Mouse (Mus musculus) layer of hippocampus, postnatal 10 days (tissue): ENCODE measurements around the gene Slc25a29. TPM values are rescaled to one million over a fixed set of nuclear protein-coding genes. Genes with fewer than 3 reads are reported as not detected.
"Not testable (repeated sequence)": the region's sequence is repeated elsewhere in the genome, so short reads cannot be mapped to it uniquely, and the experiment has no call there.

Experiments used
- DNase-seq, 2 experiments: peaks; one replicate each; pipeline ENCODE4 v3.0.0; 2021; ENCODE audit warnings: low spot score in 2 of 2
- long read RNA-seq: library from polyadenylated mRNA; stranded (forward); transcript quantifications from one replicate; pipeline ENCODE4 v2.0.0, GENCODE M21; 2023
- total RNA-seq, 2 experiments: library from RNA; stranded (reverse); gene quantifications; 2 replicates each; pipeline ENCODE4 v1.2.3; 2021

Slc25a29 gene
- 10 to 100 TPM; 15.3 to 16.4 TPM for total RNA-seq
- long read RNA-seq, transcript Slc25a29-201 (4 exons, 1,976 nt): major isoform, 28 of 36 reads
- long read RNA-seq, partial matches to known transcripts: 0 of 36 reads
- long read RNA-seq, other reads (novel, unspliced or antisense): 7 of 36 reads

DNA sequence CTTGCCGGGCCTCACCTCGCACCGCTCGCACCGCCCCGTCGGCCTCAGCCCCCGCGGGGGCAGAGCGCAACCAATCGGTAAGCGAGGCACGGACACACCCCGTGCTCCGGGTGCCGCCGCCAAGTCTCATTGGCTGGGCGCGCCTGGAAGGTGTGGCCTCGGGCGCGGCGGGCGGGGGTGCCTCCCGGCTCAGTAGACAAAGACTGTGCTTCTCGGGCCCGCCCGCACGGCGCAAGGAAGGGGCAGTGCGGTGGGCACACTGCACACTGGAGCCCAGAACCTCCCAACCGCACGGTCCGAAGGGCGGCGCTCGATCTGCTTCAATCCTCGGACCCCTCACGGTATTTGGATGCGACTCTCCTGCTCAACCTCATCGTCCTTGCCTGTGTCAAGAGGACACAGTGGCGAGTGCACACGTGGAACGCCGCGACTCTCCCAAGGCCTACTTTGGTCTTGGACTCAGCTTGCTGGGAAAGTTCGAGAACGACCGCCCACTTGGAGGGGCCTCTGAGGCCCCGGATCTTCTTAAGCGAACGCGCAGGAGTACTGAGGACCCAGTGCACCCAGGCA lies at the start of gene Slc25a29, which contains the start of gene Slc25a47:
Slc25a29 (minus strand) TSS at position 44 of the 570 bp plus-strand sequence.
Slc25a47 (plus strand) TSS at position 207 of the 570 bp plus-strand sequence.
- DNase-seq: peak; percentile 93 to 98

DNA sequence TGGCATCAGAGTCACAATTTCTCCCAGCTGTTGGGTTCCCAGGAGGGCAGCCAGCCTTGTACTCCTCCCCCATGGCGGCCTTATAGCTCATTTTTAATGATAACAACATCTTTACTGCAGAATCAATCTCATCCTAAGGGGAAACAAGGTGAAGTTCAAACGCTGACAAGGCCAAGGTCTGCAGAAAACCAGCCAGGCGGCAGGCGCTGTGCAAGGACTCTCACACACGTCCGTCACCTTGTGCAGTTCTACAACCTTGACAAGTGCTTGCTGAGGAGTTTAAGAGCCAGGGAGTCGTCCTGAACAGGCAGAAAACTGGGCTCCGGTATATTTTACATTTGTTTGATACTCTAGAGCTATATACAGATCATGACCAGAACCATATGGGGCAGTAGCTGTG lies 47.1 kb upstream of the Slc25a29 start:
- DNase-seq: no peak

DNA sequence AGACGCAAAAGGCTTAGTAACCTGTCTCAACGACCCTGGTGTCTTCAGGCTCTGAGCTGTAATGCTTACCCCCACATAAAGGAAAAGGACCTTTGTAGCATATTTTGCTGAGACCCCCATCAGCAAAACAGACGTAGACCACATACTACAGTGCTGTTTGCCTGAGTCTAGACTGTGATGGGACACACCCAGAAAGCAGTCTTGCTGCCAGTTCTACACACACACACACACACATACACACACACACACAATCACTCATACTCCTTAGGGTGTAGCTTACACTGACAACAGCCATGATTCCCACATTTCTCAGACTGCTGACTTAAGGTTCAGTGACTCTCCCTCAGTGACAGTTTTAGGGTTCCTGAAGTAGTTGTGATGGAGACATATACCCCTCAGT lies 45.5 kb upstream of the Slc25a29 start:
- no peak for DNase-seq

DNA sequence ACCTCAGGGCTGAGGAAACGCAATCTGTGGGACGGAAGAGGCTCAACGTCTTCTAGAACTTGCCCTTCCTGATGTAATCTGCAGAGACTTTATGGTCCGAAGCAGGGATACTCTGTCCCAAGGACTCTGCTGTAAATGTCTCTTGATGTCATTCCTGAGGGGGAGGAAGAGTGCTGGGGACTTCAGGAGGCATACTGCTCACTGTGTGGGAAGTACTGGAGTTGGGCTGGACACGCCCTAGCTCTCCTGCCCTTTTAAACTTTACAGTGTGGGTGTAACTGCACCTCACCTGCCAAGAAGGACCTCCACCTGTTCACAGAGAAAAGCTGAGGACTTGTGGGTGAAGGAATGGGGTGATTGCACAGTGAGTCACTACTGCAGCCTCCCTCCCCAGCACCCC lies 44.9 kb upstream of the Slc25a29 start:
- DNase-seq: no peak

DNA sequence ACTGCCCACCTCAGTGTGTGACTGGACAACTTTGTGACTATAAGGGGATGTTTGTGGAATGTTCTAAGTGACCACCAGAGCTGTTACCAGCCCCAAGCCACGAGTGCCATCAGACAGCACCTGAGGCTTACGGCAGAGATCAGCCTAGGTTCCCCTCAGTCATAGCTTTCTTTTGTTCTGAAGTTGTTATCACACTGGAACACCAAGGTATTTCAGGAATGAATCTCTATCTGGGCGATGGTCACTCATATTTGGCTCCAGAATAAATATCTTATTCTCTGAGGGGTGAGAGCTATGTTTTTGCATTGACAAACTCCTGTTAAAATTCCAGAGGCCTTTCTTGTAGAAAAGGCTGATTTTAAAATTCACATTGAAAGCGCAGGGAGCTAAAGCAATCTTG lies 43.5 kb upstream of the Slc25a29 start:
- no peak for DNase-seq

DNA sequence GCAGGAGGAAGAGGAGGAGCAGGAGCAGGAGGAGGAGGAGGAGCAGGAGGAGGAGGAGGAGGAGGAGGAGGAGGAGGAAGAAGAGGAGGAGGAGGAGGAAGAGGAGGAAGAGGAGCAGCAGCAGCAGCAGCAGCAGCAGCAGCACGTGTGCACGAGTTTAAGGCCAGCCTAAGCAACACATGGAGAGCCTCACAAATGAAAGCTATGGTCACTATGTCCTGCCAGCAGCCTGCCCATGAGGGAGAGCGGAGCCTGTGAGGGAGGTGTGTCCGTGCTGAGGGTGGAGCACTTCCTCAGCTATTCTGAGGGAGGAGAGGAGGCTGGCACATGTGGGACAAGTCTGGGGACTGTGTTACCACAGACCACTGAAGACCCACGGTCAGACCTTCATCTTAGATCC lies 37.4 kb upstream of the Slc25a29 start:
- no peak for DNase-seq

DNA sequence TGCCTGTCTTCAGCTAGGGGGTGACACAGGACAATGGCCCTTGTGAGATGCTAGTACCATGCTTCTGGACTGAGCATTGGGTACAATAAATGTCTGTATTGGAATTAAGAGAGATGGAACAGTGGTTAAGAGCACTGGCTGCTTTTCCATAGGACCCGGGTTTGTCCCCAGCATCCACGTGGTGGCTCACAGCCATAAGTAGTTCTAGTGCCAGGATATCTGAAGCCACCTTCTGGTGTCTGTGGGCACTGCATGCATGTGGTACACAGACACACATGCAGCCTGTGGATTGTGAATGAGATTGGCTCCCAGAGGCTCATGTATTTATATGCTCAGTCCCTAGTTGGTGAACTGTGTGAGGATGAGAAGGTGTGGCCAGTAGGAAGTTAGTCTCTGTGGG lies 33.9 kb upstream of the Slc25a29 start:
- no peak for DNase-seq

DNA sequence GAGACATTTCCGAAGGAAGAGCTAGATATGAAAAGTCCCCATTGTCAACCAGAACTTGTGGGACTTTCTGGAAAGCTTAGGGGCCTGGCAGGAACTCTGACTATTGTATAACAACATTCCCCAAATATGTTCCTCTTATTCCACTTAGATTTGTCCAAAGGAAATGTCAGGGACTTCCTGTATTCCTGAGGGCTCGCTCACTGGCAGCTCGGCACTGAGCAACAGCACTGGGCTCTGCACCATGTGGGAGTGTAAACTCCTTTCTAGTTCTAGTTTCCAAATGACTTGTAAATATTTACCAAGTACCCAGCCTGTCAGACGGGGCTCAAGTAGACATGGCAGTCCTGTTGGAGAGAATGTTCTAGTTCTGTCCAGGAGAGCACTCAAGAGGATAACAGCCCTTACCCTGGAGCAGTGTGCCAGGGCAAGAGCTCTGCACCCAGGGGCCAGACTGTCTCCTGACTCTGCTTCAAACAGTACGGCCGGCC lies 29.4 kb upstream of the Slc25a29 start:
- DNase-seq: no peak

DNA sequence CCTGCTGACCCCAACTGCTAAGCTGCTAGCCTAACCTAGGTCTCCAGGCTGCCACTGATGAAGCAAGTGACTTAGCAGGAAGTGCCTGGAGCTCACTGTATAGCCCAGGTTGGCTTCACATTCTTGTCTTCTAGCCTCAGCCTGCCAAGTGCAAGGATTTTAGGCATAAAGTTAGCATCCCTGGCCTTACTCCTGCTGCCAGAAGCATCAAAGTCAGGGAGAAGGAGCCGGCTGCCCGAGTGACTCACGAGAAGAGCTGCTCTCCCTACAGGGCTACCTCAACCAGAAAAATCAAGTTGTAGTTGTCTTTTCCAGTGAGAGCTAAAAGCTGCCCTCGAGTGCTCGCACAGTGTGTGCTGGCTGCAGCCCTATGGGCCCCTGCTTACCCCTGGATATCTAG lies 22.8 kb upstream of the Slc25a29 start:
- DNase-seq: no peak

DNA sequence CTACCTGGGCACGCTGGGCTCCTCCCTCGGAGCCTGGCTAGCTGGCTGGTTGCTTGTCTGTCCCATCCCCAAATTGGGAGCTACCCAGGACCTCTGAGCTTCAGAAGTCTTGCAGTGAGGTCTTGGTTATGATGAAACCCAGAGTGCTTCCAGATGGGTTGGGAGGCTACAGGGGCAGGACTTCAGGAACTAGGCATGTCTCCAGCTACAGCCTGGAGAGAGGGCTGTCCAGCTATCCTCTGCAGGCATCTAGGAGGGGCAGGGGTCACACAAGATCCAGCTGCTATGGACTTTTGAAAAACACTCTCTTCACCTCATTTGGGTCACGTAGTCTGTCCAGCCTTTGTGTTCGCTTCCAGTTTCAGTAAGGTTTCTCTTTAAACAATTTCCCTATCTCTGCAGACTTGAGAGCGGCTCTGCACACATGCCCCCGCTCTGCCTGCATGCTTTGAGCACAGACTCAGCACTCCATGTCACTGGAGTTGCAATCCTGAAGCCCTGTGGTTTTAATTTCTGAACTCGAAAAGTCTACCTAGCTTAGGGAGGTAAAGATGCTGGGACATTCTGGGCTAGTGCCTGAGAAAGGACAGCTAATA lies 22.0 kb upstream of the Slc25a29 start:
- no peak for DNase-seq

DNA sequence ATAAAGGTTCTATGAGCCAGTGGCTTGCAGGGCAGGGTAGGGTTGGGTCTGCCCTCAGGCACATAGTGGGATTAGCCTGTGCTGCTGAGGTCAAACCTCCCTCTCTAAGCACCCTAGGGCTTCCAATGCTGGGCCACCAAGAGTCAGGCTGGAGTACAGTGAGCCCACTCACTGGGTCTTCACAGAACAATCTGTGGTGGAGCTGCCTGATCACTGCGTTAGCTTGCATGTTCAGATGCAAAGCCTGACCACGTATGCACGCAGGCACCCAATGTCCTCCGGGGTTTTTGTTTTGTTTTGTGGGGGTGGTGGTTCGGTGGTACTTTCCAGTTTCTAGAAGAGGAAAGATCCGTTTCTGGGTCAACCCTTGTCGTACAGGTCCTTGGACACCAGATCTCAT lies 21.4 kb upstream of the Slc25a29 start:
- no peak for DNase-seq

DNA sequence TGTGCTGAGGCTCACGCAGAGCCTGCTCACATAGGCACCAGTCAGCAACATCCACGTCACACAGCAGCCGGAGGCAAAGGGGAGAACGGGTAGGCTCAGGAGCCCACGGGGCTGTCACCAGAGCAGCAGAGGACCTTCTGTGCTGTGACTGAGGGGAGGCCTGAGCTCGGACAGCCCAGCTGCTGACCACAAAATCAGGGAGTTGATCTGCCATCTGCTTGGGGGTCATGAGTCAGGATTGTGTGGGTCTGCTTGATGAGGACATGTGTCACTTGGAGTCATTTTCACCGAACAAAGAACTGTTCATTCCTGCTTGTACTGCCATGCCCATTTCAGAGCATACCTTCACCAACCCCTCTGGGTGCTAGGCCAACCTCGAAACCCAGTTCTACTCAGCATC lies 20.5 kb upstream of the Slc25a29 start:
- DNase-seq: no peak

DNA sequence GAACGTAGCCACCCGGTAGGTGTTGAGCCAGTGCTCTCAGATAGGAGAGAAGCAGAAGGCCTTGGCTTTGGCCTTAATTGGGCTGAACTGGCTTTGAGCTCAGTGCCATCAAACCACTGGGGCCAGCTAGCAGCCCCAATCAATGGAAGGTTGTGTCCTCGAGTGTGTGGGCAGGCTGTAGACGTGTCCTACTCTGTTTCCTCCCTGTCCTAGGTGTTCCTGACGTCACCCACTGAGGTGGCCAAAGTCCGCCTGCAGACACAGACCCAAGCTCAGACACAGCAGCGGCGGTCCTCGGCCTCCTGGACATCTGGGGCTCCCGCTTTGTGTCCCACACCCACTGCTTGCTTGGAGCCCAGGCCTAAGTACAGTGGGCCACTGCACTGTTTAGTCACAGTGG lies 19.4 kb upstream of the Slc25a29 start:
- no peak for DNase-seq

DNA sequence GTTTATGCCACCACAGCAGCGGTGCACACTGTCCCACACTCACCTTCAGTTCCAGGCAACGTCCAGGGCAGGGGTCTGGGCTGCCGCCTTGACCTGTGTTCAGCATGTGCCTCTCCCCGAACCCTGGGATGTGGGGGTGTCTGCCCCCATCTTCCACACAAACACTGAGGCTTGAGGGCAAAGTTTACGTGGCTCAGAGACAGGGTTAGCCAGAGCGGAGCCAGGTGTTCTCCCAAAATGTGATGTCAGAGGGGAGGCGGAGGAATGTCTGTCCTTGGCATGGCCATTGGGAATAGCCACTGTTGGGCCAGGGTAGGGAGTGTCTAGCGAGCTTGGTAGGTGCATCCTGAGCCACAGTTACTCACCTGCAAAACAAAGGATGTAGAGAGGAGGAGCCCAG lies 17.1 kb upstream of the Slc25a29 start:
- no peak for DNase-seq

DNA sequence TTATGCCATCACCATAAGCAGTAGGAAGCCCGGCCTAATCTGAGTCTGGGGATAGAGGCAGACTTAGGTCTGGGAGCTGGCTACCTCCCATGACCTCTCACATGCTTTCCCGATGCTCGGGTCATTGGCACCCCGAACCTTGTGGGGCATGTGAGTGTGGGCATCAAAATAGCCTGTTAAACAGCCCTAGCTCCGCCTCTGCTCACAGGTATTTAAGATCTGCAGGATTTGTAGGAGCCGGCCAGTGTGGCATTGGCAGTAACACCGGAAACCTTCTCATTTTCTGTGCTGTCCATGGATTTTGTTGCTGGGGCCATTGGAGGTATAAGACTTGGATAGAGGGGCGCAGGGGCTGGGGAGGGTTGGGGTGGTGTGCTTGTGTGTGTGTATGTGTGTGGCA lies 15.2 kb upstream of the Slc25a29 start:
- no peak for DNase-seq

DNA sequence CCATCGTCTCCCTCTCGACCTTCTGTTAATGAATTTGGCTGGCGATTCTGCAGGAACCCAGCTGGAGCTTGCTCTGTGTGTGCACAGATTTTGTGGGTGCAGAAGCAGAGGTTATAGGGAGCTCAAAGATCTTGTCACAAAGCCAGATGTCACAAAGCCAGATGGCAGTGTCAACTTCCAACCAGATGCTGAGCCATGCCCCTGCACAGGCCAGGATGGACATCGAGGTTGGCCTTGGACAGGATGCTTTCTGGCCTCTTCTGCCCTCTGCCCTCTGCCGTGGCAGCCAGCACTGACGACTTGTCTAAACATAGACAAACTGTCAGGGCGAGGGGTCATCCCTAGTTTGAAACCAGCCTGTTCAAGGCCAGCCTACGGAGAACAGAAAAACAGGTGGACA lies 14.4 kb upstream of the Slc25a29 start:
- DNase-seq: no peak

DNA sequence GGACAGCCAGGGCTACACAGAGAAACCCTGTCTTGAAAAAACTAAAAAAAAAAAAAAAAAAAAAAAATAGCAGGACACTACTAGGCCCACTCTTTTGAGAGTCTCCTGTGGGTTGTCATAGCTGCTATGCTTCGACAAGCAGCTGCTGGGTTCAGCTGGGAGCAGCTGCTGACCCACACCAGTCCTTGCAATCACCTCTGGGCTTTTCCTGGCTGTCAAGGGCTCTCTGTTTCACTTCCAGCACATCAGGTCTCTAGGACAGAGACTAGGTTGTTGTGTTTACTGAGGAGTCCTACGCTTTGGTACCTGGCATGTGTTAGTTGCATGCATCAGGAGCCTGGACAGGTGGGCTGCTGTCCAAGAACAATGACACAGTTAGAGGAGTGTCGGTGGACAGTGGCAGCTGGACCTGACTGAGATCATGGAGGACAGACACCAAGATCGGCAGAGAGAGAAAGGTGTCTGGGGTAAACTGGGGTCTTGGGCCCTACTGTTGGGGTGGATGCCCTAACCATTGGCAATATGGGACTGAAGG lies 13.9 kb upstream of the Slc25a29 start:
- no peak for DNase-seq

DNA sequence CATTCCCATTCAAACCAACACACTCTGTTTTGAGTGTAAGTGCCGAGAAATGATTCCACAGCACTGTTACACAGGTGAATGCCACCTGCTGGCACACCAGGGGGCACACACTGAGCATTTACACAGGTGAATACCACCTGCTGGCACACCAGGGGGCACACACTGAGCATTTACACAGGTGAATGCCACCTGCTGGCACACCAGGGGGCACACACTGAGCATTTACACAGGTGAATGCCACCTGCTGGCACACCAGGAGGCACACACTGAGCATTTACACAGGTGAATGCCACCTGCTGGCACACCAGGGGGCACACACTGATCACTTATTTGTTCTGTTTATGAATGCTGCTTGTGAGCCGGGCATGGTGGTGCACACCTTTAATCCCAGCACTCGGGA lies 12.3 kb upstream of the Slc25a29 start:
- not testable (repeated sequence) for DNase-seq

DNA sequence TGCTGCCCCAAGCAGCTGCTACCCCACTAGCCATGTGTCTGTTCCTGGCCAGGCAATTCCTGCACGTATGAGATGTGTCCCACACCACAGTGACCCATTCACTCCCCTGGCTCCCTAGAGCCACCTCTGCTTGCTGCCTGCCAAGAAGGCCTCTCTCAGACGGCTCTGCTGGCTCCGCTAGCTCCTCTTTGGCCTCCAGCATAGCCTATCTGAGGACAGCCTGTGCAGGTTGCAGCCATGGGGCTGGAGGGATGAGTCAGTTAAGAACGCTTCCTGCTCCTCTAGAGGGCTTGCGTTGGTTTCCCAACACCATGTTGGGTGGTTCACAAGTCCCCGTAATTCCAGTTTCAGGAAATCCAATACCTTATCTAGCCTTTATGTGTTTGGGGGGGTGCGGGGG lies 7.0 kb upstream of the Slc25a29 start:
- DNase-seq: no peak

DNA sequence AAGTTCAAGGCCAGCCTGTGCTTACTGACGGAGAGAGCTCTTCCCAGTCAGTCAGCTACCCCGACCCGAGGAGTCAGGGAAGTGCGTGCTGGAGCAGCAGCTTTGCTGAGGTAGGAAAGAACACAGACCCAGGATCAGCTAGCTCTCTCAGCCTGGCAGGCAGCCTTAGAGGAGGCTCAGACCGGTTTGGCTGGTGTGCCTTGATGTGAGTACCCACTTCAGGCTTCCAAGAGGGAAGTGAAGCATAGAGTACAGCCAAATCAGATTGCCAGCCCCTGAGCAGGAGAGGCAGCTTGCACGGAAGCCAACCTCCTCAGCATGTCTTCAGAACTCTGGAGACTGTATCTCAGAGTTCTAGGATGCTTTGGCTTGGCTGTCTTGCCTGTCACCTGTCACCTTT lies 5.5 kb upstream of the Slc25a29 start:
- DNase-seq: no peak

DNA sequence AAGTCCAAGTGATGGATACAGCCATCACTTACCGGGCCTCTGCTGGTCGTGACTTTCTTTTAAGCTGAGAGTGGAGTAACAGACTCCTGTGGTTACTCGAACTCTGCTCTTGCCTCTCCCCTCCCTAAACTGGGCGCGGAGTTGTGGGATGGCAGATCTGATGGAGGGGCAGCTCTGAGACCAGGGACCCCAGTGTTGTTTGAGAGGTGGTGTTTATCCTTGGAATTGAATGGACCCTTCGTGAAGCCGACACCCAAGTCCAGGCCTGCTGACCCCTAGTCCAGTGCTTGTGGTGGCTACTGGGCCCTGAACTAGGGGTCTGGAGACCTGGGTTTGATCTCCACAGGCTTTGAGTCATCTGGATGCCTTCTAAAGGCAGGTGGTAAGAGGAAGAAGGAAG lies 1.0 kb upstream of the Slc25a29 start:
- no peak for DNase-seq

DNA sequence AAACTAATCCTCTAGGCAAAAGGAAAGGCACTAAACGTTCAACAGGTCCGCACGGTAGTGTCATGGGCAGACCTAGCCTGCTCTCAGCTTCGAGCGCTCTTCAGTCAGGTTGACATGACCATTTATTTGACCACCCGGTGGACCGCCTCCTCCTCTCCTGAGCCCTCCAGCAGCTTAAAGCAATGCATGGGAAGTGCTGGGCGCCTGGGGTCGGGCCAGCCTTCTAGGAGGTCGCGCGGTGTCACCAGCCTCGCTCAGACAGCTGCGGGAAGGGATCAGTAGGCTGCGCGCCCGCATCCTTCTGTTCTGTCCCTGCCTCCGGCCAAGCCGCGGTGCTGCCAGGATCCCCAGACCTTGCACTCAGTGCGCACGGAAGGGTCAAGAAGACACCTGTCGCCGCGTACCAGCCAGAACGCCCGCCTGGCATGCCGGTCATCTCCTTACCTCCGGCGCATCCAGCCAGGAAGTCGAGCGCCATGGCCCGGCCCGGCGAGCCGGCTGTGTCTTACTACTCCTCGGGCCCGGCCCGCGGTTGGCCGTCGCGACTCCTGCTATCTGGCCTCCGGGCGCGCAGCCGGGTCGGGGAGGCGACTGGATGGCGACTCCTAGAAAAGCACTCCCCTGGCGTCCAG lies 359 bp downstream of the Slc25a29 start:
- DNase-seq: no peak
